Mouse (Mus musculus): ENCODE data around the gene Fosl1.

- TF ChIP-seq GATA1 (IDR thresholded peaks at IDR 0.05; ENCODE audit: borderline replicate concordance, low read length) = no peak
- TF ChIP-seq FLI1 (IDR thresholded peaks at IDR 0.05; ENCODE audit: low read length) = no peak
These were observed 21.3 kb upstream of the Fosl1 start for GRCm38 (mm10) chr19:5425906-5426565.
